Mouse (Mus musculus): Measurements from ENCODE around the gene Mgll. TPM values are rescaled to one million over a fixed set of nuclear protein-coding genes. Genes with fewer than 3 reads are reported as not detected.

Mgll gene
- total RNA-seq, 2 experiments from 2014 or later, result 174 to 186 TPM

GRCm38 (mm10) chr6:88793872-88794271 is 69.7 kb downstream of the Mgll start:
- DNase-seq (ENCODE audit: low spot score in 2 of 2), result no peak

- no peak for DNase-seq (ENCODE audit: low spot score in 2 of 2)
These were observed 70.4 kb downstream of the Mgll start for GRCm38 (mm10) chr6:88794561-88794971.

GRCm38 (mm10) chr6:88800191-88800590 is 76.0 kb downstream of the Mgll start:
- no peak for DNase-seq (ENCODE audit: low spot score in 2 of 2)

GRCm38 (mm10) chr6:88800735-88801134 is 76.5 kb downstream of the Mgll start:
- DNase-seq (ENCODE audit: low spot score in 2 of 2), result no peak

DNA sequence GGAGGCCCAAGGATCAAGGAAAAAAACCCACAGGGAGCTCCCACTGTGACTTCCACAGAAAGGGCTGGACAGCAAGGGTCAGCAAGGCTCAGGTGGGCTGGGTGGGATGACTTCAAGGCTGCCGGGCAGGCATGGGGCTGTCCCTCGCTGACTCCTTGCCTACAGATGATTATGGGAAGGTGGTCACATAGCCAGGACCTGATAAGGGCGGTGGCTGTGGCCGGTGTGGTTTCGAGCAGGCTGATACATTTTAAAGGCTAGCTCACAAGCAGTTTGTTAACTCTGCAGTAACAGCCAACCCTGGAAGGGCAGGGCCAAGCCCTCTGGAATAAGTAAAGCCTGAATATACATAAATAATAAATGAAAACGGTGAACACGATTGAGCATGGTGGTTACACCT is 78.8 kb downstream of the Mgll start:
- no peak for DNase-seq (ENCODE audit: low spot score in 2 of 2)

- no peak for DNase-seq (ENCODE audit: low spot score in 2 of 2)
These were observed 79.9 kb downstream of the Mgll start for GRCm38 (mm10) chr6:88803957-88804695.

- no peak for DNase-seq (ENCODE audit: low spot score in 2 of 2)
These were observed 80.9 kb downstream of the Mgll start for GRCm38 (mm10) chr6:88804966-88805577.

- DNase-seq (ENCODE audit: low spot score in 2 of 2), result no peak
These were observed 85.2 kb downstream of the Mgll start for GRCm38 (mm10) chr6:88809091-88810037.

DNA sequence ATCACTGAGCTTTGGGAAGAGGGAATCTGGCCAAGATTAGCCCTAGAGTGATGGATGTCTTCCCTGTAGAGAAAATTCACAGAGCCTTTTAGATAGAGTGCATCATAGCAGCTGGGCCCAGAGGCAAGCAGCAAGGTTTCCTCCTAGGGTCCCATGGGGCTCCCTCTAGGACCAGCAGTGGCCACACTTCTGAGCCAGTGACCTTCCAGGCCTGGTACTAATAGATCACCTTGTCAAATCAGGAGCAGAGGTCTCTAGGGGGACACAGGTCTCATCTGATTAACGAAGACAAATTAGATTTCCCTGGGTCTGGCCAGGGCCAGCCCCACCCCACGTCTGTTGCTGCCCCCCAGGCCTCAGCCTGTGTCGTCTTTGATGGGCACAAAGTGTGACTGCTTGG is 86.1 kb downstream of the Mgll start:
- DNase-seq (ENCODE audit: low spot score in 2 of 2), result no peak

DNA sequence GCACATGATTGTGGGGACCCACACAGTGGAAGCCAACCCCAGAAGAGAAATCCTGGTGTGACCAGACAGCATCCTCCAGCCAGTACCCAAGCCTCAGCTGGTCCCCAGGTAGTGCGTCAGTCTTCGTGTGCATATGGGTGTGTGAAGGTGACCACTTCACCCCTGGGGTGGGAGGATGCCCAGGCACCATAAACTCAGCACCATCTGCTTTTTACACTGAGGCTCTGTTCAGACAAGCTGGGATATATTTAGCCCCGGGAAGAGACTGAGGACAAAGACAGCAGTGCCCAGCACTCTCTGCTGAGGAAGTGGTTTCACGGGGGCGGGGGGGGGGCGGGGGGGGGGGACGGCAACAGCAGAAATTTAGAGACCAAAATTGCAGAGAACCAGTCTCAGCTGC is 87.2 kb downstream of the Mgll start:
- DNase-seq (ENCODE audit: low spot score in 2 of 2), result no peak

GRCm38 (mm10) chr6:88811880-88812400 is 87.7 kb downstream of the Mgll start:
- DNase-seq (ENCODE audit: low spot score in 2 of 2), result no peak

DNA sequence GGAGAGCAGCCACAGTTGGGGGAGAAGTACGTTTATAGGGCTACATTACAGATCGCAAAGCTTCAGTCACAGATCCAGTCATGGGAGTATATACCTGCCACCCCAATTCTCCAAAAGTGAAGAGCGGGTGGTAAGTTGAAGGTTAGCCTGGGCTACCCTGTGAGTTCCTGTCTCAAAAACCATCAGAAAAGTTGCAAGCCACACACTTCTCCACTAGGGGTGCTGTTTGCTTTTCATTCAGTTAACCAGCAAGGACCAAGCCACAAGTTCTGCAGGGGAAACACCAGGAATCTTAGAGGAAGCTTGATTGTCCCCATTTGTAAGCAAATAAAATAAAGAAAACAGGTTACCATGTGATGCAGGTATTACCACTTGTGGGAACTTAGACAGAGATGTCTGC is 88.7 kb downstream of the Mgll start:
- DNase-seq (ENCODE audit: low spot score in 2 of 2), result peak in 1 of 2 experiments; percentile 71

DNA sequence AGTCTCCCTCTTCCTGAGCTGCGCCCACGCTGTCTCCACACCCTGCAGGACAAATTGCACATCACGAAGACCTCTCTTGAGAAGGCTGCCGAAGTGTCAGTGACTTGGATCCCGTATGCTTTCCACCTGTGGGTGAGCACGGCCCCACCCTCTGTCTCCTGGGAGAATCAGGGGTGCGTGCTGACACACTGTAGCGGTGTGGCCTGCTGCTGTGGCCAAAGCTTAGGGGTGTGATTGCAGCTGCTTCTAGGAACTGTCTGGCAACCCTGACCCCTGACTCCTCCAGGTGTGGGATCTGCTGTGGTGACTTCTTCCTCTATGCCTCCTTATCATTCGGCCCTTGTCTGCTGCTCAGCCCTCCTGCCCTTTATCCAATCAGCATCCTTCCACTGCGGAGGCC is 89.6 kb downstream of the Mgll start:
- DNase-seq (ENCODE audit: low spot score in 2 of 2), result no peak

DNA sequence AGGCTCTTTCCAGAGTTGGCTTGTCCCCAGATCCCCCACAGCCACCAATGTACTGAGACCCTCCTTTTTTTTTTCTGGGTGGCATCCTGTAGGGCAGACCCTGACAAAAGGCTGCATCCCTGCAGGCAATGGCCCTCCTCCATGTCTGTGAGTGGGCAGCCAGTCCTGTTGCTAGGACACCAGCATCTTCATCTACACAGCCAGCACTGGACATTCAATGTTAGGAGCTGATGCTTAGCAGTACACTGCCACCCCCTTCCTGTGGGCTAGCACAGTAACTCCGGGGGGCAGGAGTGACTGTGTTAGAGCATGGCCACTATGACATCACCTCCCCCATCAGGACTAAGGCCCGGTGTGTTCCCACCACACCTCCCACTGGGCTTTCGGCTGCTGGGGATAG is 90.8 kb downstream of the Mgll start:
- no peak for DNase-seq (ENCODE audit: low spot score in 2 of 2)

GRCm38 (mm10) chr6:88815489-88815888 is 91.3 kb downstream of the Mgll start:
- no peak for DNase-seq (ENCODE audit: low spot score in 2 of 2)

GRCm38 (mm10) chr6:88816913-88817312 is 92.7 kb downstream of the Mgll start:
- DNase-seq (ENCODE audit: low spot score in 2 of 2), result no peak

GRCm38 (mm10) chr6:88820853-88821252 is 96.6 kb downstream of the Mgll start:
- DNase-seq (ENCODE audit: low spot score in 2 of 2), result no peak

GRCm38 (mm10) chr6:88821294-88821693 is 97.1 kb downstream of the Mgll start:
- DNase-seq (ENCODE audit: low spot score in 2 of 2), result no peak

GRCm38 (mm10) chr6:88821901-88822300 is 97.7 kb downstream of the Mgll start:
- no peak for DNase-seq (ENCODE audit: low spot score in 2 of 2)

GRCm38 (mm10) chr6:88824183-88824582 is 100.0 kb downstream of the Mgll start:
- DNase-seq (ENCODE audit: low spot score in 2 of 2), result no peak

DNA sequence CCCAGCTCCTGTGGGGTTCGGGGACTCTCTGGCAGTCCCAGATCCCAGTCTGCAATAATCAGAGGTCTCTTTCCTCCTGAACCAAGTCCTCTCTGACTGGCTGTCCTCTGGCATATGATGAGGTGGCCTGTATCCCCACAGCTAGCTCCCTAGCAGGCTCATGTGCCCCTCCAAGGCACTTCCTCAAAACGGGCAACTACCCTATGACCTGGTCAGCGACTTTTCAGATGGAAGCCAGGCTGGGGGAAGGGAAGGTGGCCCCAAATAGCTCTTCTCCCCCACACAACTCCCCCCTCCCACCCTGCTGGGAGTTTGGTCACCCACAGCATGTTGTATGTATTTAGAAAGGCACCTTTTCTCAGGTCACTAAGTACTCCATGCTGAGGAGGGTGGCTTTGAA is 101.9 kb downstream of the Mgll start:
- DNase-seq (ENCODE audit: low spot score in 2 of 2), result no peak

DNA sequence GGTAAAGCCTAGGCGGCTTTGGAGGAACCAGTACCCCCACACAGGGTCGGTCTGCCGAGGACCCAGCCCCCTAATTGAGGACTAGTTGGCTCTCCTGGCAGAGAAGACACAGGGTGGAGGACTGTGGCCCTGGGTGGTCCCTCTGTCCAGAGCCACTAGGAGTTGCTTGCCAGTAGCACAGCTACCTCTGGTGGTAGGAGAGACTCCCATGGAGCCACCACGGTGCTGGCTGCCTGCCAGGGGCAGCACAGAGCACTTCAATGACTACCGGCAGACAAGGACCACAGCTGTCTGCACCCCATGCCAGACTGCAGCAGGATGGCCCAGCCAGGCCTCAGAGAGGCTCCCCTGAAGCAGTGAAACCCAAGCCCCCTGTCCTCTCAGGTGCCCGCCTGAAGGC is 102.3 kb downstream of the Mgll start:
- DNase-seq (ENCODE audit: low spot score in 2 of 2), result peak; percentile 73 to 76
